Mouse (Mus musculus) c-Kit-positive CD71-negative TER-119-negative erythroid progenitor cells, embryonic 14.5 days (primary cell): ENCODE measurements around the gene Mkrn3.
A peak's percentile ranks its signal among the peaks of the same experiment; 100 is the strongest.

ENCODE experiments used
- DNase-seq: peaks from one replicate; pipeline ENCODE4 v3.0.0-alpha.2; 2013; ENCODE audit warnings: low read depth

Gene Mkrn3

GRCm38 (mm10) chr7:62419493-62420360 is at the start of gene Mkrn3:
Gene Mkrn3, minus strand, starts transcription at chr7:62420139.
- DNase-seq: peak; percentile 67

GRCm38 (mm10) chr7:62463878-62464755 is 44.2 kb upstream of the Mkrn3 start, which contains the start of gene Peg12:
Gene Peg12, minus strand, starts transcription at chr7:62464510.
- peak; percentile 26 for DNase-seq

GRCm38 (mm10) chr7:62463007-62463877 is 43.3 kb upstream of the Mkrn3 start:
- DNase-seq: no peak

- no peak for DNase-seq
Observed at GRCm38 (mm10) chr7:62462229-62463006, 42.5 kb upstream of the Mkrn3 start.

GRCm38 (mm10) chr7:62452353-62452752 is 32.4 kb upstream of the Mkrn3 start:
- no peak for DNase-seq

DNA sequence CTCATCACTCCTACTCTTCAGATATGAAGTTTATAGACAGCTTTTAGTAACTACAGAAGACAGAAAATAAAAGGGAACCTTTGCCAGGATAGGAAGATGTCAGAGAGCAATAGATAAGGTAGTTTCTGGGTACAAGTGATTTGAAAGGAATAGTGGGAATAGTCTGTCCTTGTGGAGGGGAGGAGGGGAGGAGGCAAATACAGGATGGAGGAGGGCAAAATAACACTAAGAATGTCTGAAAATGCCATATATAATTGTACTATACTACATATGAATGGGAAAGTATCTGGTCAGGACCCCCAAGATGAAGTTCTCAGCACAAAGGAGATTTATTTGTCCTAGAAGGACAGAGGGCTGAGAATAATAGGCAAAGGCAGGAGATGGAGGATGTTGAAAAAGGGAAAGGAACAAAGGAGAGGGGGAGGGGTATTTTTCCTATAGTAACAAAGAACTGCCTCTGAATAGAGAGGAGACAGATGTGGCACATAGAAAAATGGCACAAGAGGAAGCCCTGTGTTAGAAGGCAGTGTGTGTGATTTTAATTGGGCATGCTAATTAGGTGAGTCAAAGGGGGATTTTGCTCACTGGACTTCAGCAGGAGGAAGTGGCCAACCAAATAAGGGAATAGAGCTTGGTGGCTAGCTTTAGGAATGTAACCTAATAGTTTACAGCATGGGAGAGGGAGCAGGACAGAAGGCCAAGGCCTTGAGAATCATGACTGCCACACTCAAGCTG is 25.7 kb upstream of the Mkrn3 start:
- DNase-seq: no peak

DNA sequence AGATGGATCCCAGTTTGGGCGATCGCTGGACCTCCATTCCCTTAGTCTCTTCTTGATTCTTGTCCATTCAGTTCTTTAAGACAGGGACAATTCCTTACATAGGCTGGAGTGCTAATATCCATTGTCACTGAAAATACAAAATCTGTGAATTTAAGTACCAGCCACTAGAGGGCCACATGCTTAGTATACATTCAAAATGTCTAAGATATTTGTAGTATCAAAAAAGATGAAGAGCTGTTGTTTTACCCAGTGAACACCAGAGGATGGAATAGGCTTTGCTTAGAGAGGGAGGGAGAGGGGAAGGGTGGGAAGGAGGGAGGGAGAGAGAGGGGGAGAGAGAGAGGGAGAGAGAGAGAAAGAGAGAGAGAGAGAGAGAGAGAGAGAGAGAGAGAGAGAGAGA is 16.5 kb upstream of the Mkrn3 start:
- no peak for DNase-seq

GRCm38 (mm10) chr7:62433243-62433642 is 13.3 kb upstream of the Mkrn3 start:
- DNase-seq: no peak

DNA sequence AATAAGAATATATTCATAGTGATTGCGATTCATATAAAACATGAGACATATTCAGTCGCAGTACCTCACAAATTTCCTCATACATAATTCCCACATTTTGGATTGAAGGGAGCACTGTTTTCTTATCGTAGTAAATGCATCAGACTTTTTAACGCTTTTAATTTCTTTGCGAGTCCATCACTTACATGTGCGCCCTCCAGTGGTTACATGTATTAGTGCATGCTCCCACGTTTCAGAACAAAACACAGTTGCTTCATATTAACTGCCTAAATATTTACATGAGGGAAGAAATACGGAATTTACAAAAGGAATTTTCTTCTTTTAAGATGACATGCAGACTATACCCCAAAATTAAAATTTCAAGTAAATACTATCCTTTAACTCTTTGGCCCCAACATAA is 8.4 kb upstream of the Mkrn3 start:
- DNase-seq: peak; percentile 14

GRCm38 (mm10) chr7:62423210-62423609 is 3.3 kb upstream of the Mkrn3 start:
- no peak for DNase-seq

- DNase-seq: no peak
Observed at GRCm38 (mm10) chr7:62420566-62420965, 627 bp upstream of the Mkrn3 start.

GRCm38 (mm10) chr7:62419105-62419492 is 840 bp downstream of the Mkrn3 start:
- DNase-seq: no peak

GRCm38 (mm10) chr7:62418346-62418745 is 1.6 kb downstream of the Mkrn3 start:
- DNase-seq: no peak

GRCm38 (mm10) chr7:62416173-62416572 is 3.8 kb downstream of the Mkrn3 start:
- no peak for DNase-seq

GRCm38 (mm10) chr7:62415222-62415621 is 4.7 kb downstream of the Mkrn3 start:
- no peak for DNase-seq

- DNase-seq: no peak
Observed at GRCm38 (mm10) chr7:62407803-62408202, 12.1 kb downstream of the Mkrn3 start.

DNA sequence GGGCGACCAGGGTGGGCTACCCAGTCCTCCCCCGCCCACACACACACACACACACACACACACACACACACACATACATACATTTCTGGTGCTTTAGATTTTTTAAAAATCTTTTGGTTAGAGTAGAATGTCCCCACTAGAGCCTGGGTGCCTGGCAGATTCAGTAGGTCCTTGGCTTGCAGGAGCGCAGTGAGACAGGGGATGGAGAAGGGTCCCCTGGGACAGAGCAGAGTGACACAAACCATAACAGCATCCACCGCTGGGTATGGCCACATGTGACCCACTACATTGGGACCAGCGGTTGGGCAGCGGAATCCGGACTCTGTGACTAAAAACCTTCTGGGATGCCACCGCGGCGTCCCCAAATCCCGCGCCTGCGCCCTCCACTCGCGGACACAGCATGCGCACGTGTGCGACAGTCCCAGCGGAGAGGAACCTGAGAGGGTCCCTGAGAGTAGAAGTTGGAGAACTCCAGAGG is 13.3 kb downstream of the Mkrn3 start:
- no peak for DNase-seq

DNA sequence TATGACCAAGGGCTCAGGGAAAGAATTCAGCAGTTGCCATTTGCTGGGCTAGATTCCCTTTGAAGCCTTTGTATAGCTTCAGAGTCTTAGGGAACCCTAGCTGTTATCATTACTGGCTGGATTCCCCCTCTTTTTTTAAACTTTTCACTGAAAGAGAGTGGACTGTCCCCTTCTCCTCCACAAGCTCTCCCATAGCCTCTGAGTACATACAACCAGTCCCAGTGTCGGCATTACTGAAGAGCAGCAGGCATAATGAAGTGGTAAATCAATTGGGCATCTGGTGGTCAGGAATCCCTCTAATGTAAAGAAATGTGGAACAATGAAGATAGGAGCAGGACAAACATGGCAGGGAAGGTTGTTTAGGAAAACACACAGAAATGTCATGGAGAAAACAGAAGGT is 27.7 kb downstream of the Mkrn3 start:
- no peak for DNase-seq

GRCm38 (mm10) chr7:62388291-62388690 is 31.6 kb downstream of the Mkrn3 start:
- no peak for DNase-seq

- peak; percentile 14 for DNase-seq
Observed at GRCm38 (mm10) chr7:62382391-62382790, 37.5 kb downstream of the Mkrn3 start.
